Mouse (Mus musculus) 3T3-L1 (cell line): ENCODE data around the gene Usf1.
A peak's percentile ranks its signal among the peaks of the same experiment; 100 is the strongest.

Experiments used
- DNase-seq: peaks from one replicate; pipeline ENCODE4 v3.0.0-alpha.2; 2015; ENCODE audit warnings: low read depth, low spot score

The Usf1 gene

GRCm38 (mm10) chr1:171452522-171452921, 41.4 kb downstream of the Usf1 start:
- no peak for DNase-seq

DNA sequence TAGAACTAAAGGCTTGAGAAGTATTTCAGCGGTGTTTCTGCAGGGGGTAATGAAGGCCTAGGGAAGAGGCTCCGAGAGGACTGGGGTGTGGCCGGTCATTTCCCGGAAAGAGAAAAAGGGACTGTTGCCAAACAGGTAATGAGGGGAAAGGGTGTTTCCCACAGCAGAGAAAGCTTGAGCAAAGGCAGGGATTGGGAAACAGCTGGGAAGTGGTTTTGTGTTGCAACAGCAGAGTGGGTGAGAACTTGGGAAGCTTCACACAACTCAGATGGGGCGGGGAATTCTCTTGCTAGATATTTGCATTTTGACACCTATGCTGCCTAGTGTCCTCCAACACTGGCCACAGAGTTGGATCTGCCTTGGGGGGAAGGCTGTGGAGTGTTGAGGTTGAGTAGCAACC, 41.8 kb downstream of the Usf1 start:
- peak; percentile 28 for DNase-seq

DNA sequence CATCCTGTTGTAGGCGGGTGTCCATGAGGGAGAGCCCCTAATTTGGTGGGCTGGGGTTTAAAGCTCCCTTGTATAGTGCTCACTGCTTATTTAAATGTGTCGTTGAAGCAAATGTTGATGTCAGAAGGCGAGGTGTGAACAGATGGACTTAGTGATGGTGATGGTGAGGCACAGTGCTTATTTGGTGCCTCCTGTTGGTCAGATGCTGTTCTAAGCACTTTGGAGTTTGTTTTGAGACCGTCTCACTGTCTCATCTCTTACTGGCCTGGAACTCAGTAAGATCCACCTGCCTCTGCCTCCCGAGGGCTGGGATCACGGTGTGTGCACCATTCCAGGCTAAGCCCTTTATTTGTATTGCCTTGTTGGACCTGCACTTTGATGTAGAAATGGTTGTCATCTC, 43.8 kb downstream of the Usf1 start:
- no peak for DNase-seq

DNA sequence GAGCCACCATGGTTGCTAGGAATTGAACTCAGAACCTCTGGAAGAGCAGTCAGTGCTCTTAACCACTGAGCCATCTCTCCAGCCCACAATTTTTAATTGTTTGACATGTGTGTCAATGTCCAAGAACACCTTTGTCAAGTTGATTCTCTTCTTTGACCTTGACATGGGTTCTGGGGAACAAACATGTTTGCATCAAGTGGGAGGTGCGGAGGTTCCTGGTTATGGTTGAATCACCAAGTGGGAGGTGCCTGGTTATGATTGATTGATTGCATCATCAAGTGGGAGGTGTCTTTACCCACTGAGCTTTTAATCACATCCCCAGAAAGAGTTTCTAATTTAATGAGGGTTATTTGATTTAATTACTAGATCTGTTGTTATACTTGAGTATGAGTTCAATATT, 46.5 kb downstream of the Usf1 start:
- DNase-seq, result no peak

GRCm38 (mm10) chr1:171459791-171460190, 48.7 kb downstream of the Usf1 start:
- no peak for DNase-seq

DNA sequence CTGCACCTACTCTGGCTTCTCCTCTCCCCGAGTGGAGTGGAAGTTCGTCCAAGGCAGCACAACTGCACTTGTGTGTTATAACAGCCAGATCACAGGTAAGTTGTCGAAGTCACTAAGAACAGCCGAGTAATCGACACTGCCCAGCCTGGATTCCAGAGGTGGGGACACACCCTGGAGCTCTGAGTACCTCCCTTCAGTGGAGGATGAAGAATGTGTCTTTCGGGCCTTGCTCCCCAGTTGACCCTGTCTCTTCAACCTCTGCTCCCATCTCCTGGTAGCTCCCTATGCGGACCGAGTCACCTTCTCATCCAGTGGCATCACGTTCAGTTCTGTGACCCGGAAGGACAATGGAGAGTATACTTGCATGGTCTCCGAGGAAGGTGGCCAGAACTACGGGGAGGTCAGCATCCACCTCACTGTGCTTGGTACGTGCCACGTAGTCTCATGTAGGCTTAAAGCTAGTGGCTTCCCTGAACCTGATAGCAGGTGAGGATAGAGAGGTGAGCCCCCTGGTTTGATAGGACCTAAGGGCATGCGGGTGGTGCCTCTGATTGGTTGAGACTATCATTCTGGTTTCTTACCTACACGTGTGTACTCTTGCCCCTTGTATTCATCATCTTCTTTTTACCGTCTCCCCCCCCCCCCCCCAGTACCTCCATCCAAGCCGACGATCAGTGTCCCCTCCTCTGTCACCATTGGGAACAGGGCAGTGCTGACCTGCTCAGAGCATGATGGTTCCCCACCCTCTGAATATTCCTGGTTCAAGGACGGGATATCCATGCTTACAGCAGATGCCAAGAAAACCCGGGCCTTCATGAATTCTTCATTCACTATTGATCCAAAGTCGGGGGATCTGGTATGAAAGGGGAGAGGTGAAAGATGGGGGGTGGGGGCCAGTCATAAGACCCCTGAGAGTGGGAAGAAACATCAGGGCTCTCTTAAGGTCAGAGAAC, 49.7 kb downstream of the Usf1 start:
- DNase-seq, result no peak

- no peak for DNase-seq
Measured at GRCm38 (mm10) chr1:171463133-171463532, 52.0 kb downstream of the Usf1 start.

- no peak for DNase-seq
Measured at GRCm38 (mm10) chr1:171465749-171466412, 54.8 kb downstream of the Usf1 start.

DNA sequence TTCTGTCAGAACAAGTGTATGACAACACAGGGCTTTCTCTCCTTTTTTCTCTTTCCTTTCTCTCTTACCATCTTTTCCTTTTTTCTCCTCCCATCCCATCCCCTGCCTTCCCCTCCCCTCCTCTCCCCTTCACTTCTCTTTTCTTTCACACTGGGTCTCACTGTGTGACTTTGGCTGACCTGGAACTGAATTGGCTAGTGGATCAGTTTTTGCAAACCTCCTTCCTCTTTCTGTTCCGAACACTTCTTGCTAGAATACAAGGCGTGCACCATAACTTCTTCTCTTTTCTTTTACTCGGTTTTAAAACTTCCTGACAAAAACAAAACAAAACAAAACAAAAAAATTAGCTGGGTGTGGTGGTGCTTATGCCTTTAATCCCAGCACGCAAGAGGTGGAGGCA, 55.5 kb downstream of the Usf1 start:
- no peak for DNase-seq
